Mouse (Mus musculus): ENCODE measurements around the gene Faf2. TPM values are rescaled to one million over a fixed set of nuclear protein-coding genes. Genes with fewer than 3 reads are reported as not detected.
"Not testable (repeated sequence)": the region's sequence is repeated elsewhere in the genome, so short reads cannot be mapped to it uniquely, and the experiment has no call there.

The Faf2 gene
- total RNA-seq, 2 experiments from 2014 or later, result 46.1 to 63.6 TPM

GRCm38 (mm10) chr13:54604221-54604620 lies 17.4 kb upstream of the Faf2 start:
- intact Hi-C loops (cut with DNase I), result no loop called here

DNA sequence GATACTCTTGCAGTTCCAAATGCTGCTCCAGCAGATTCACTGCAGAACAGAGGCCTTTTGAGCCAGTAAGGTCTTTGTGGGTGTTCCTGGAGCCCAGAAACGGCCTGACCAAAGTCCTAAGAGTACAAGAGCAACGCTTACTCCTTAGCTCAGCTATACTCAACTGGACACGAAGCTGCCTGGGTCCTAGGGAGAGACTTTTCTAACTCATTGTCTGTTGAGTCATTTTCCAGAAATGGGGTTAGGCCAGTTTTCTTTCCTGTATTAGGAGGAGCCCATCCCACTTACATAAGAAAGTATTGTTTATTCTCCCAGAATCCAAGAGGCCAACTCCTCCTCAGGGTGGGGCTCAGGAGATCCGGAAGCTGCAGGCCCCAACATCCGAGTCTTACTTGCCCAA lies 16.2 kb upstream of the Faf2 start:
- no peak for DNase-seq (ENCODE audit: low spot score in 2 of 2)
- intact Hi-C loops (cut with DNase I), result no loop called here

More at GRCm38 (mm10) chr13:54604221-54604620, 17.4 kb upstream of the Faf2 start:
- DNase-seq (ENCODE audit: low spot score in 2 of 2), result no peak

GRCm38 (mm10) chr13:54607204-54607603 lies 14.4 kb upstream of the Faf2 start:
- intact Hi-C loops (cut with DNase I), result no loop called here
- no peak for DNase-seq (ENCODE audit: low spot score in 2 of 2)

DNA sequence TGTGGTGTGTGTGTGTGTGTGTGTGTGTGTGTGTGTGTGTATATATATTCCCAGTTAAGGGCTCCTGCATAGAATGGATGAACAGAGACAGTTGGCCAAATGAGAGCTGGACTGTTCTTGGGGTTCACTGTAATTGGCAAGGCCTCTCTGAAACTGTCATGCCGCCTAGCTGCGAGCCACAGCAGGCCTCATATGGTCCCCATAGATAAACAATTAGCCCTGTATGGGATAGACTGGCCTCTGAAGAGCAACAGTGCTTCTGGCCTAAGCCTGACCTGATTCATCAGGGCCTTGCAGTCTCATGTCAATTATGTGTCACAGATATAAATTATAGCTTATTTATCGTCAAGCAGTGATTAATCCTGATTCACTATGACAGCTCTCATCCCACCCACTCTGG lies 13.6 kb upstream of the Faf2 start:
- no peak for DNase-seq (ENCODE audit: low spot score in 2 of 2)
- intact Hi-C loops (cut with DNase I), result no loop called here

DNA sequence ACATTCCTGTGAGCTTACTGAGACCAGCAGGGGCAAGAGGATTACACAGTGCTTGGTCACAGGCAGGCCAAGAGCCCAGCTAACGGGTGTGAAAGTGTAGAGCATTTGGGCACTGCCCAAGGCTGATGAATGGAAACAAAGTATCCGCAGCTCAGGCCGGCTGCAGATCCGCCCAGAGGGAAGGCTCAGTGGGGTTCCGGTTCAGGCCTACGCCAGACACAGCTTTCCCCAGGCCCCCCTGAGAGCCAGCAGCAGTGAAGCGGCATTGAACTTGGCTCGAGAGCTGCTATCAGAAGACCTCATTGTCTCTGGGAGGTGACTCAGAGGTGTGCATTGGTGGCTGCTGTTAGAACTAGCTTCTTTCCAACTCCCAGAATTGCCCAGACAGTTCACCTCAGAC lies 12.9 kb upstream of the Faf2 start:
- peak in 1 of 2 experiments; percentile 32 for DNase-seq (ENCODE audit: low spot score in 2 of 2)
- intact Hi-C loops (cut with DNase I), result no loop called here

GRCm38 (mm10) chr13:54609301-54609700 lies 12.3 kb upstream of the Faf2 start:
- DNase-seq (ENCODE audit: low spot score in 2 of 2), result no peak
- intact Hi-C loops (cut with DNase I), result no loop called here

DNA sequence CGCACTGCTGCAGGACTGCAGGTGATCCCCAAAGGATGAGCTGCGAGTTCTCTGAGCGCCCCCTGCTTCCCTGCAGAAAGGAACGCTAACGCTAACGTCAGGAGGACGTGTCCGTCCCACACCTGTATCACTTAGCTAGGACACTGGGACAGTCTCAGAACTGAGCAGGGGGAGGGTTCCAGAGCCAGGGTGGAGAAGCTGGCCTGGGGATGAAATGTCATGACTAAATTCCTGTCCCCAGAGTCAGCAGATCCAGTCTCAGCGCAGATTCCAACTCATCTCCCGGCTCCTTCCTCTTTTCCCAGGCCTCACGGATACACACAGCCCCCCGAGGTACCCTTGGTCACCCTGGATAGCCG lies 11.0 kb upstream of the Faf2 start:
- intact Hi-C loops (cut with DNase I), result loop anchor here (1.0 kb wide), 1 partner anchor 11 kb away; the partner anchor contains the start of gene Faf2
- DNase-seq (ENCODE audit: low spot score in 2 of 2), result peak in 1 of 2 experiments; percentile 32

DNA sequence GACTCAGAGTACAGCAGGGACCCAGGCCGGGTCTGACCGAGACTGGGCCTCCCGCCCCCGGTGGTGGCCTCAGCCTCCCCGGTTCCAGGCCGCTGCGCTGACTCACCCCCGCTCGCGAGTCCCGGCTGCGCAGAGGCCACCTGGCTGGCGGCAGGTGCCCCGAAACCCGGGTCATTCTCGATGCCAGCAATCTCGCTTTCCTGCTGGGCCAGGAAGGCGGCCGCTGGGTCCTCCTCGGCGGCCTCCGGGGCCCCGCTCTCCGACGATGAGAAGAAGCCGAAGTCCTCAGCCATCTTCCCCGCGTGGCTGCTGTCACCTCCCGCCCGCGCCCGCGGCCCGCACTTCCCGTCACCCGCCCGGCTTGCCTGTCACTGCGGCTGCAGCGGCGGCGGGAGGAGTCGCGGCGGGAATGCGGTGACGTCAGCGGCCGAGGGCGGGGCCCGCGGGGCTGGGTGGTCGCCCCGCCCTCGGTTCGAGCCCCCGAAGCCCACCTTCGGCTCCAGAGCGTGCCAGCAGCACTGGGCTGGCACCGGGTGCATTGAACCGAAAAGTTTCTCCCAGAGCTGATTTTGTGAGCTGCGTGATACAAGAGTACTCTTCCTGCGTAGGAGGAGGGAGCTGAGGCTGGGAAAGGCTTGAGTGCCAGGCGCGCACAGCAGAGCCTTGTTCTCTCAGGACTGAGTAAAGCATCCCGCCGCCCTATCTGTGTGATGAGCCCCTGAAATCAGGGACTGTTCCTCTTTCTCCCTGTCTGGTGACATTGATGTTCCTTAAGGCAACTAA lies 10.4 kb upstream of the Faf2 start, which contains the start of gene Cltb:
Gene Cltb (minus strand): TSS at position 373 of the 783 bp plus-strand sequence.
- intact Hi-C loops (cut with DNase I), result loop anchor here (1.0 kb wide), 1 partner anchor 10 kb away; the partner anchor contains the start of gene Faf2
- peak; percentile 93 to 95 for DNase-seq (ENCODE audit: low spot score in 2 of 2)

DNA sequence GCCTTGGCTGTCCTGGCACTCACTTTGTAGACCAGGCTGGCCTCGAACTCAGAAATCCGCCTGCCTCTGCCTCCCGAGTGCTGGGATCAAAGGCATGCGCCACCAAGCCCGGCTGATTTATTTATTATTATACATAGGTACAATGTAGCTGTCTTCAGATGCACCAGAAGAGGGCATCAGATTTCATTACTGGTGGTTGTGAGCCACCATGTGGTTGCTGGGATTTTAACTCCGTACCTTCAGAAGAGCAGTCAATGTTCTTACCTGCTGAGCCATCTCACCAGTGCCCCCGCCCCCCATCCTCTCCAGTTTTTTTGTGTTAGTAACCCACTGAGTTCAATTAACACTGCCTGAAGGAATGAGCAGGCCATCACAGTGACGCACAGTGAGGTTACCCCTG lies 8.4 kb upstream of the Faf2 start:
- intact Hi-C loops (cut with DNase I); DNase-seq (ENCODE audit: low spot score in 2 of 2): not testable (repeated sequence)

DNA sequence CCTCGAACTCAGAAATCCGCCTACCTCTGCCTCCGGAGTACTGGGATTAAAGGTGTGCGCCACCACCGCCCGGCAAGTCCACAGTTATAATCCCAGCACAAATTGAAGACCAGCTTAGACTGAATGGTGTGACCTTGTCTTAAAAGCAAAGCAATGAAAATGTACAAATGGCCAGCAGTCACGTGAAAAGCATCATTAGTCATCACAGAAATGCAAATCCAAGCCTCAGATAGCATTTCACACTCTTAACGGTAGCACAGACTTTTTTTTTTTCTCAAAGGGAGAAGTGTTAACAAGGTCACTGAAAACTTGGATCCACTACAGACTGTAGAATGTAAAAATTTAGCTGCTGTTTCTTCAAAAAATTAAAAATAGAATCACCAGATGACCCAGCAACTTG lies 5.3 kb upstream of the Faf2 start:
- no peak for DNase-seq (ENCODE audit: low spot score in 2 of 2)
- intact Hi-C loops (cut with DNase I), result no loop called here

DNA sequence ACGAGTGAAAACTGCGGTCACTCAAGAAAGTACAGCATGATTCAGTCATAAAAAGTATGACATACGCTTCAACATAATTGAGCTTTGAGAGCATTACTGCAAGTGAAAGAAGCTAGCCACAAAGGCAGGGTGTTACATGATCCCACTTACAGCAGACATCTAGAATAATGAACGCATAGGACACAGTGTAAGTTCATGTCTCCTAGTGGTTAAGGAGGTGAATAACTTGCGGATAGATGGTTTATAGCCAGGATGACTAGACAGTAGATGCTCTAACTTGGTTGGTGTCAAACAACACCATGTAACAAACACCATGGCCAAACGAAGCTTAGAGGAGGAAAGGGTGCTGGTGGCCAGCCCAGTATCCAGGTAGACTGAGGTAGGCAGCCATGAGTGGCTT lies 4.6 kb upstream of the Faf2 start:
- no peak for DNase-seq (ENCODE audit: low spot score in 2 of 2)
- intact Hi-C loops (cut with DNase I), result no loop called here

- no peak for DNase-seq (ENCODE audit: low spot score in 2 of 2)
- intact Hi-C loops (cut with DNase I), result loop anchor here (1.0 kb wide), 2 partner anchors 12 to 32 kb away; partner anchors contain the start of genes Higd2a and Nop16
These were observed 457 bp downstream of the Faf2 start for GRCm38 (mm10) chr13:54621960-54622521.

DNA sequence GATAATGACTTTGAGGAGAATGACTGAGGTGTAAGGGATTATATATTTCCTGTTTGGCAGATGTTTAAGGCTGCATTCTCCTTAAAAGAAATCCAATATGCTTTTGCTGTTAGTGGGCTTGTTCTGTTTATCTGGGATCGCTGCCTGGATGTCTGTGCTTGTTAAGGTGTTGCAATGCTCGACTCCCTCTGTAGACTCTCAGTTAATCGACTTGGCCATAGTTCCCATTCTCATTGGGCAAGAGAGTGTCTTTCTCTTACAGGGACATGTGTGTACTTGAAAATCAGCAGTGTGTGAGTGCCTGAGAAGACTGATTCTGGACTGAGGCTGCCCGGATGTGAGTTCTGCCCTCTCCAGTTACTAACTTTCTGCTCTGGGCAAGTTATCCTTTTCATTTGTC lies 7.5 kb downstream of the Faf2 start:
- intact Hi-C loops (cut with DNase I), result no loop called here
- DNase-seq (ENCODE audit: low spot score in 2 of 2), result no peak

- intact Hi-C loops (cut with DNase I), result no loop called here
- DNase-seq (ENCODE audit: low spot score in 2 of 2), result no peak
These were observed 11.2 kb downstream of the Faf2 start for GRCm38 (mm10) chr13:54632731-54633277.

DNA sequence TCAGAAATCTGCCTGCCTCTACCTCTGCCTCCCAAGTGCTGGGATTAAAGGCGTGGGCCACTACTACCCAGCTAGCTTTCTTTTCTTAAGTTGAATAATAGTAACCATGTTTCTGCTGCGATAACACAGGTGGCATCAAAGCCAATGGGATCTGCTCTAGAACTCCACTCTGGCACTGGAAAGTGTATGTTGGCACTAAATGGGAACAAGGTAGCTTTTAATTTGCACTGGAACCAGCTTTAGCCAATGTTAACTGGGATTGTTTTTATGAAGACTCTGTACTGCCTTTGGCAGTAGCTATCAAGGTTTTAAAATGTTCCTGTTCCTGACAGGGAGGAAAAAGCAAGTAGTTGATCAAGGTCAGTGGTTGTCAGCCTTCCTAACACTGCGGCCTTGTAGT lies 13.4 kb downstream of the Faf2 start:
- intact Hi-C loops (cut with DNase I), result no loop called here
- no peak for DNase-seq (ENCODE audit: low spot score in 2 of 2)

DNA sequence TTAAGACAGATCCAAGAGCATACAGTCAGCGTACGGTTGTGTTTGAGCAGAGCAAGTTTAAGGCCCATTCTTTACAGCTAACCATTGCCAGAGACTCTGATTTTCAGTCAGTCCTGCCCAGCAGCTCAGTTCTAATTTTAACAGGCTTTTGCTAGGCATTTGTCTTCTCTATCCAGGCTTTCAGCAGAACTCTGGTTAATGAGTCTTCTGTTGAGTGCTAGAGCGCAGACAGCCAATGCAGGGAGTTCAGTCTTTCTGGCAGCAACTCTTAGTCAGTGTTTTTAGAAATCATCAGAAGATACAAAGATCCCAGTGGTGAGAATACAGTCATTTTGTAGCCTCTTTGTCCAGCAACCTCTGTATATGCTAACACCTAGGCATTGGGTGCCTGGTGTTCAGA lies 28.9 kb downstream of the Faf2 start:
- no peak for DNase-seq (ENCODE audit: low spot score in 2 of 2)
- intact Hi-C loops (cut with DNase I), result no loop called here

GRCm38 (mm10) chr13:54660877-54661276 lies 39.3 kb downstream of the Faf2 start:
- intact Hi-C loops (cut with DNase I), result no loop called here
- no peak for DNase-seq (ENCODE audit: low spot score in 2 of 2)

- DNase-seq (ENCODE audit: low spot score in 2 of 2), result no peak
- intact Hi-C loops (cut with DNase I), result no loop called here
These were observed 39.8 kb downstream of the Faf2 start for GRCm38 (mm10) chr13:54661358-54661757.

- no peak for DNase-seq (ENCODE audit: low spot score in 2 of 2)
- intact Hi-C loops (cut with DNase I), result no loop called here
These were observed 42.4 kb downstream of the Faf2 start for GRCm38 (mm10) chr13:54663999-54664398.

DNA sequence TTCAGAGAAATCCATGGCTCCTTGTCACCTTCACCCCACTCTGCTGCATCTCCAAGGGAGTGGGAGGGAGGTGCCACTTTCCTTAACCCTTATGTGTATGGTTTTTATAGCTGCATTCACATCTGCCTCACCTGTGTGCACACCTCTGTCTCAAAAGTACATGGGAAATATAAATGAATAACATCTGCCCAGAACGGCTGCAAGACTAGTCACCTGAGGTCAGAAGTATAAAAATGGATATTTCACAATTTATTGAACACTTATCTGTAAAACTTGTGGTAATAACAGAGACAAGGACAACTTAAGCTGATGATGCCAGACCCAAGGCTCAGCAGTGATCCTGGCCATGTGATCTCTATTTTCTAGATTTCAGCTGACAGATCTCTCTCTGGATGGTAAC lies 42.9 kb downstream of the Faf2 start:
- no peak for DNase-seq (ENCODE audit: low spot score in 2 of 2)
- intact Hi-C loops (cut with DNase I), result no loop called here

GRCm38 (mm10) chr13:54665062-54665461 lies 43.5 kb downstream of the Faf2 start:
- intact Hi-C loops (cut with DNase I), result no loop called here
- no peak for DNase-seq (ENCODE audit: low spot score in 2 of 2)

Data from left cerebral cortex, postnatal 36 days (tissue).